Mouse (Mus musculus) mature B cell (primary cell): ENCODE data around the gene Smim24.

Experiments used
- in situ Hi-C: fragments of 300-500 bp; cut with MboI; formaldehyde crosslinking; loops from 2 replicates; pipeline ENCODE4 v1.14.3; 2019

Gene Smim24

DNA sequence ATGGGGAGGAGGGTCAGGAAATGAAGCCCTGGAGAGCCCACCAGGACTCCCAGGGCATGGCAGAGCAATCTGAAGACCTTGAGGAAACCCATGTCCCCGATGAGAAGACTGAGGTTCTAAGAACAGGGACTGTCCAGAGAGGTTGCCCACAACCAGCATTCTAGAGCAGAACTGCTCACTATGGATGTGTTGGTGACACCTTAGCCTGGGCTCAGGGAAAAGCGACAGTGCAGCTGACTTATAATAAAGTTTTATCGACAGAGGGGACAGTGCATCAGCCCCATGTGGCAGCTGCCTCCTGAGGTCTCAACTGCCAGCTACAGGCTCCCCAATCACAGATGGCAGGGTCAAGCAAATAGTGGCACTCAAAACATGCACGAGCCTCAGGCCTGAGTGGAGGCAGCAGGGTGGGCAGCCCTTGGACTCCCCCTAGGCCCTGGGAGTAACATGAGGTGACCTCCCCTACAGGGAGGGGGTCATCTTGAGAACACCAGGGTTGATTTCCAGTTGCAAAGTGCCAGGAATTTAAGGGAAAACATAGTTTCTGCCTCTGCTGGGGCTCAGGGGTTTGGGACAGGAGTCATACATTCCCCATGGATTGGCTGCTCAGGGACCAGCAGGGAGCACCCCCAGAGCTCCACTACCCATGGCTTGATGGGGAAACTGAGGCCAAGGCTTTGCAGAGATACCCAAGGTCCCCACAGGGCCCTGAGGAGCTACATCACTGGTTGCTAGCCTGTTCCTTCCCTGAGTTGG lies 28.4 kb downstream of the Smim24 start:
- in situ Hi-C loops: no loop called here

DNA sequence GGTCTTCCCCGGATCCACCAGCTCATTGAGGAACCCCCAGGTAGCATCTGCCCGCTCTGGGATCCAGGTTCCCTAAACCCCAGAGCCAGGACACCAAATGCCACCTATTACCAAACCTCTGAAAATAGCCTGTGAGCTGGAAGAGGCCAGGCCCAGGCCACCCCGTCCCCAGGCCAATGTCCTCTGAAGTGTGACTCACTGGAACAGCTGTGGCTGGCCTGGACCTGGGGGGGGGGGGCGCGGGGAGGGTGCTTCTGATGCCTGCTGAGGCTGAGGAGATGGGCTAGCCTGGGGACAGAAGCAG lies 28.9 kb downstream of the Smim24 start:
- in situ Hi-C loops: no loop called here

DNA sequence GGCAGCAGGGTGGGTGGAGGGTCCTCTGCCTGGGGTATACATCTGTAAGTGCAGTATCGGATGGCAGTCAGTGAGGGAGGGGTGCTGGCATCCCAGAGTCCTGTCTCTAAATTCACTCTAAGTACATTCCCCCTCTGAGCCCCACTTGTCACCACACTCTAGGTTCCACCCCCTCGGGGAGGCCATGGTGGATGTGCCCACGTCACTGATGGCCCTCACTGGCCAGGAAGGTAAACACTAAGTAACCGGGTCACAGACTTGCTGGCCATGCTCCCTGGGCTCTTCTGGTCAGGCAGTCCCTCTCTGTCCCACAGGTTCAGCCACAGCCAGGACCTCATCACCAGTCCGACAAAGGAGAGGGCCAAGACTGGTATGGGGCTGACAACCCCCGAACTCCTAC lies 29.3 kb downstream of the Smim24 start:
- in situ Hi-C loops: no loop called here

DNA sequence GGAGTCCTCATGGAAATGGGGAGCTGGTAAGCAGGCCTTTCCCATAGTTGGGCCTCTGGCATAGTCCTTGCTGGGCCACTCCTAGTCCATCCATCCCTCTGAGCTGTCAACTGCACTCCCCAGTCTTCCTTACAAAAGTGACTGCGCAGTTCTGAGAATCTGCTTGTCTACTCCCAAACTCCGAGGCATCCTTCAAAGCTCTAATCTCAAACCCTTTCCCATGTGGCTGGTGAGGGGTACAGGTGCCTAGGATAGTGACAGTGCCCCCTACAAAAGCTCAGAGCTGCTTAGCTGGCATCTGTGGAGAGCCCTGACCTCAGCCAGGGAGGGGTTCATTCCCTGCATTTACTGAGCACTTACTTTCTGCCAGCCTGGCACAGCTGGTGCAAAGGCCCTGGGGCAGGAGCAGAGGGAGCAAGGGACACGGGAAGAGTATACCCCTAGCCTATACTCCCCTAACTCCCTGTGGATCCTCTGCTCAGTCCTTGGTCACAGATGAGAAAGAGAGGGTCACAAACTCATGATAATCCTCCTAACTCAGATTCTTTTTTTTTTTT lies 29.9 kb downstream of the Smim24 start:
- in situ Hi-C loops: no loop called here

DNA sequence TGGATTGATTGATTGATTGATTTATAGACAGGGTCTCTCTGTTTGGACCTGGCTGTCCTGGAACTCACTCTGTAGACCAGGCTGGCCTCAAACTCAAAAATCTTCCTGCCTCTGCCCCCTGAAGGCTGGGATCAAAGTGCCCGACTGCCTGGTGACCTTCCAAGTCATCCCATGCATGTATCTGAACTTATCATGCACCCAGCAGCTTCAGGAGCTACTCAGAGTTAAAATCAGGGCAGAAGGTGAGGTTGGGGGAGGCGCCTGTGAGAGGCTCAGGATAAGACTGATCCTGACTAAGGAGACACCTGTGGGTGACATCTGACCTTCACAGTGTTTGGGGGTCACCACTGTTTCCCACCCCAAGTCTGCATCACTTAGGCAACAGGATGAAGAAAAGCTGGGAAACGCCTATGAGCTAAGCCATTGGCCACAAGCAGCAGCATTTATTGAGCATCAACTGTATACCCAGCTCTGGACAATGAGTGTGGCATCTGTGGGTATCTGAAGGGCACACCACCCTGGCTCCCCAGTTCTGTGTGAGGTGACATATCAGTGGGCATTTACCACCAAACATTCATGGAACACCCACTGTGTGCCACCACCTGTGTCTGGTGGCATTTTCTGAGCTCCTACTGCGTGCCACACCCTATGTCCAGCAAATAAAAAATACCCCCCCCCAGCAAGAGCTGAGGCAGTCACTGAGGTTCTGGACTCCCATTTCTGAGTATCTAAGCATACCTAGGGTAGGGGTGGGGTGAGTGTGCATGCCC lies 30.8 kb downstream of the Smim24 start:
- in situ Hi-C loops: no loop called here

DNA sequence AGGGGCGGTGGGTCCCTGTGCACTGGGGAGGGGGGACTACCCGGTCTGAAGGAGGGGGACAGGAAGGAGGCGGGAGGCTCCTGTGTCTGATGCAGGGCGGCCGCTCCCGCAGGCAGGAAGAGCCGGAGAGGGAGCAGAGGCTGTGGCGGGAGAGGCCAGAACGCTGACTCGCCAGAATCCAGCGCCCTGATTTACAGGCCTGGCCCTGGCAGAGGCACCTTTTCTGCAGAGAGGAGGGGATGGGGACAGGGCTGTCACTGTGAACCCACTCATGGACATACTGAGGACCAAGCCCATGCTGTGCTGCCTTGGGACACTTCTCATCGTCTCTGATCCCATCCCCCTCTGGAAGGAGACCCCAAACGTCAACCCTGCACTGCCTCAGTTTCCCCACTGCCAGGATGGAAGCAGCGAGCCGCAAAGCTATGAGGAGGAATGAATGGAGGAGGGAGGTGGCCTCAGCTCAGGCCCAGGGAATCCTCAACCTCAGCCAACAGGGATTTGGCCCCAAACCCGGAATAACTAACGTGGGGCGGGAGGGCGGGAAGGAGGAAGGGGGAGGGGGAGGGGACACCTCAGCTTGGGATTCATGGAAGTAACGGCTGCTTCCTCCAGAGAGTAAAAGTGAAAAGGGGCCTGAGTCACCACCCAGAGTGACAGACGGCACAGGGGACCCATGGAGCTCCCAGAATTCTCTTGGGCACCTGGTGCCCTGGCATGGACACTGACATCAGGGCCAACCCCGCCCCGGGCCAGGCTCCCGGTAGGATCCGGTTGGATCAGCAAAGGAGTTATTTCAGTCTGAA lies 31.6 kb downstream of the Smim24 start:
- in situ Hi-C loops: no loop called here

DNA sequence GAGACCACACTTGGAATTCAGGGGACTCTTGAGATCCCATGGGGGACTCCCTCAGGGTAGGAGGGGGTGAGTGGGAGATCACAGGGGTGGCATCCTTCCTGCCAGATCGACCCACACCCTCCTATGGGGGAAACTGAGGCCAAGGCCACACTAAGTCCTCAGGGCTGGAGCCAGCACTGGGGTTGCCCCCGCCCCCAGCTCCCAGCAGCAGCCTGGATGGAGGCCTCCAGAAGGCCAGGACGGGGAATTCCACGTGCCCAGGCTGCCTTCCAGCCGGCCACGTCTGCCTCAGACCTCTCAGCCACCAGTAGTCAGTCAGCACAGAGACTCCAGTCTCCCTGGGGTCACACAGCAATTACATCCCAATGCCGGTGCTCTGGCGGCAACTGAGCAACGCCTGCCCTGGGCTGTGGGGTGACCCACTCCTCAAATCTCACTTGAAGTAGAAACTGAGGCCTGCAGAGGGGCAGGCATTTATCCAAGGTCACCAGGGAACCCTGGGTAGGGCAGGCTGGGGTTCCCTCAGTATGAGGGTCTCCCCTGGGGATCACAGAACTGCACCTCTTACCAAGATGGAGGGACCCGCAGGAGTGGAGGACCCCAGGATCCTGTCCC lies 32.5 kb downstream of the Smim24 start:
- in situ Hi-C loops: no loop called here

DNA sequence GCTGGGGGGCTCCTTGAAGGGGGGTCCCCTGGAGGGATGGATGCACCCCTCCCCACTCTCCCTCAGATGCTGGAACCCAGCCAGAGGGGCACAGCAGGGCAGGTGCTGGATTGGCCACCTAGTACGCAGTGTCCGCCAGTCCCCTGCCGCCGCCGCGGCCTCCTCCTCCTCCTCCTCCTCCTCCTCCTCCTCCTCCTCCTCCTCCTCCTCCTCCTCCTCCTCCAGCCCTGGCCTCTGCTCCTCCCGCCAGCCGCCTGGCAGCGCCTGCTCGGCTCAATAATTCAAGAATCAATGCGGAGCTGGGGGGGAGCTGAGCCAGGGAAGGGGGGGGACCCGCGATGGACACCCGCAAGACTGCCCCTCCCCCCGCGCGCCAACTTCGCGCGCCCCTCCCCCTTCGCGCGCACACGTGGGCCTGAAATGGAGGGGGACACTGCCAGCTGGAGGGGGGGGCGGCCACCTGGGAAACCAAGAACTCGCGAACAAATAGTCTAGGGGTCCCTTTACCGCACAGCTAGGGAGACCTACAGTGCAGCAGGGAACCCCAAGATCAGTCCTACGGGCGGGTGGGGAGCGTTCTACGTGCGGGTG lies 33.3 kb downstream of the Smim24 start:
- in situ Hi-C loops: no loop called here

DNA sequence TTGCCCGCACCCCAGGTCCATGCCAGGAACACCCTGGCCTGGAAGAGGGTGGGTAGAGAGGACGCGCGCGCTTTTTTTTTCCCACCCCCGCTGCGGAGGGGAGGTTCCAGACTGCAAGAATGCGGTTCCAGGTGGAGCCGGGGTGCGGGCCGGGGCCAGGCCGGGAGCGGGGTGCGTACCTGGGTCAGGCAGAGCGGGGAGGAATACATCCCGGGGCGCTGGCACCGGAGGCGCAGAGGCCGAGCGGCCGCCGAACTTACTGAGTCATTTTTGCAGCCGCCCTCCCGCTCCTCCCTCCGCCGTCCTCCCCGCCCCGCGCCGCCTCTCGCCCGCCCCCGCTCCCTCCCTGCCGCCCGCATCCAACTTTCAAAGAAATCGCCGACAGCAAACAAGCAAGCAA lies 34.0 kb downstream of the Smim24 start:
- in situ Hi-C loops: no loop called here

DNA sequence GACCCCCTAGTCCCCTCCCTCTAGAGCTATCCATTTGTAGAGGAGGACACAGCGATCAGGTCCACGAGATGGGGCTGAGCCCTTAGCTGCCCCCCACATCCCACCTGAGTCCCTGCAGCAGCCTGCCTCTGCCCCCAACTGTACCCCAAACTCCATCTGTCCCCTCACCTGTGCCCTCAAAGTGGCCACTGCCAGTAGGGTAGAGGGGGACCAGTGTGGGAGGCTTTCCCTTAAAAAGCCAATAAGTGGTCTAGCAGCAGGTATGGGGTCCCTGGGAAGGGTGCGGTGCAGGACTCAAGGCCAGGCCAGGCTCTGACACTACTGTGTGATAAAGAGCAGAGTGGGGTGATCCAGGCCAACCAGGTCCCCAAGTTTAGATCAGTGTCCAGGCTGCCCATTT lies 34.5 kb downstream of the Smim24 start:
- in situ Hi-C loops: no loop called here

DNA sequence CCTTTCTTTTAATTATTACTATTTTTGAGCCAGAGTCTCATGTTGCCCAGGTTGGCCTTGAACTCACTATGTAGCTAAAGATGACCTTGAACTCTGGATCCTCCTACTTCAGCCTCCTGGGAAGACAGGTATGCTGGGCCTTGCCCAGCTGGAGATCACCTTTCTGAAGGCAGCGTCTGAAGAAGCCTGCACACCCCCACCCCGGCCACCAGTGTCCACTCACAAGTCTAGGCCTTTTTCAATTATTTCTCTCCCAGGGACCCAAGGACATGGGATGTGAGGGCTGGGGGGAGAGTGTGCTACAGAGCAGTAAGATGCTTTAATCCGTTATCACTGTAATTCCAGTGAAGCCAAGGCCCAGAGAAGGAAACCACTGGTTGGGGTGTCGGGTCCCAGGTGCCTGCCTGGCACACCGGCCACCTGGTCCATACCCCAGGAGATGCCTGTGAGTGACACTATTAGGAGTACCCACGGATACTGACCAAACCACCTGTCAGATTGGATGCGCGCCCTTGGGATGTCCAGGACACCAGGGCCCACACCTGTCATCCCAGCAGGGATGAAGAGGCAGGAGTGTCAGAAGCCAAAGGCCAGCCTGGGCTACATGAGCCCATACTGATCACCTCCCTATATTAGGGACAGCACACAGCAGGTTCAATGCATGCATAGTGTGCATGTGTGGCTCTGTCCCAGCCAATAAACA lies 35.1 kb downstream of the Smim24 start:
- in situ Hi-C loops: no loop called here

DNA sequence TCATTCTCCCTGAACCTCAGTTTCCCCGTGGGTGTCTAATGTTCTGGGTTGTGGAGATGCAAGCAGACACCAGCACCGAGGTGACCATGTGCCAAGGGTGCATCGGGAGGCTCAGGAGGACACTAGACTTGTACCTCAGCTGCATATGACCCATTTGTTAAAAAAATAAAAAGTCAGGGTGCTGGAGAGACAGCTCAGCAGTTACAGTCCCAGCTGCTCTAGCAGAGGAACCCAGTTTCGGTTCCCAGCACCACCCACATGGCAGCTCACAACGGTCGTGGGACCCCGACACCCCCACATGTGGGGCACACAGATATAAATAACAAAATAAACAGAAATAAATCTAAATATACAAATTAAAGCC lies 35.6 kb downstream of the Smim24 start:
- in situ Hi-C loops: no loop called here

DNA sequence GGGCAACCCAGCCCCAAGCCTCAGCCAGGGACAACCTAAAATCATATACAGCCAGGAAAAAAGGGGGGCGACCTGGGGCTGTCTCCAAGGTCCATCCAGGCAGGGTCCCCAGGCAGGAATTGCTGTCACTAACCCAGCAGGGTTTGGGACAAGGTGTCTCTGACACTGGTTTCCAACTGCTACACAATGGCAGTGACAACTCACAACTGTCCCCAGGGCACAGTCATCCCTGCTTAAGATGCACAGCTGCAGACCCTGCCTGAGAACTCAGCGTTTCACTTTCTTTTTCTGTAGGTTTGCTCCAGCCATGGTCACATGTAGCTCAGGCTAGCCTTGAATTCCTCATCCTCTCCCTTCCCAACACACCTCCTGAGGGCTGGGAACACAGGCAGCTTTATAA lies 36.2 kb downstream of the Smim24 start:
- in situ Hi-C loops: no loop called here

DNA sequence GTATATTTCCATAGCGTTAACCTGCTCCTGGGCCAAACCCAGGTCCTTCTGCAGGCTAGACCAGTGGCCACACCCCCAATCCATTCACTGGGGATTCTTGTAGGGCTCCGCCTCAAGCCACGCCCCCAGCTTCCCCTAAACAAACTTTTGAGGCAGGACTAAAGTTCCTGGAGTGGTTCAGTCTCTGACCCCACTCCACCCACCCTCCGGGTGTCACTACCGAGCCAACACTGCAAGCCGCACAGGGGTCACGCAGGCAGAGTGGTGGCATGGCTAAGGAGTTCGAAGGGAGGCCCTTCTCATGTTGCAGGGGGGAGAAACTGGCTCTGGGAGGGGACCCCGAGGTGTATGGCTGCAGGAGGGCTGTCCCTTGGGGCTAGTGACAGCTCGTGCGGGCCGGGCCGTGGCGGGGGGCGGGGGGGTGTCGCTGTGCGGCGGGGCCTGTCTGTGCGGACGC lies 36.8 kb downstream of the Smim24 start:
- in situ Hi-C loops: no loop called here

DNA sequence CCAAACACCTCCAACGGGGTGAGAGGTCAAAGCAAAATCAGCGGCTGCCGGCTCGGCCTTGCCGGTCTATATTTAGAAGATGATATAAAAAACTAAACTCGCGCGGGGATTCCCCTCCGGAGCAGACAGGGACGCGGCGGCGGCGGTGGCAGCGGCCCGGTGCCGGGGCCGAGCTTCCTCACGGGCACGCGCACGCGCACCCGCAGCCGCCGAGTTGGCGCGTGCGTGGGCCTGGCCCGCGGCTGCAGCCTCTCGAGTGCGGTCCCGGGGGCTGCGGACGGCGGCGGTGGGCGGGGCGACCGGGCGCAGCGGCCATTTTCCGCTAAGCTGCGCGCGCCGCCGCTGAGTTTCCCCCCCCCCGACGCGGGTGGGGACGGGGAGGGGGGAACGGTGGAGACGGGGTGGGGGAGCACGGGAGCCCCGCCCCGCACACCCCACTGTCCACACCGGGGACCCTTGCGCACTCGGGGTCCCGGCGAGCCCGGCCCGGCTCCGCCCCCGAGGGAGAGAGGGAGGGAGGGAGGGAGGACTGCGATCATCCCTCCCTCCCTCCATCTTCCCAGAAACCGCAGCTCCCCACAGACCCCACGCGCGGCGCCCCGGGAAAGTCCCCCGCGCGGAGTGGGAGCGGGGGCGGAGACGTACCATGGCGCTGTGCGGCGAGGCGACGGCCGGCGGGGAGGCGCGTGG lies 37.4 kb downstream of the Smim24 start:
- in situ Hi-C loops: no loop called here

DNA sequence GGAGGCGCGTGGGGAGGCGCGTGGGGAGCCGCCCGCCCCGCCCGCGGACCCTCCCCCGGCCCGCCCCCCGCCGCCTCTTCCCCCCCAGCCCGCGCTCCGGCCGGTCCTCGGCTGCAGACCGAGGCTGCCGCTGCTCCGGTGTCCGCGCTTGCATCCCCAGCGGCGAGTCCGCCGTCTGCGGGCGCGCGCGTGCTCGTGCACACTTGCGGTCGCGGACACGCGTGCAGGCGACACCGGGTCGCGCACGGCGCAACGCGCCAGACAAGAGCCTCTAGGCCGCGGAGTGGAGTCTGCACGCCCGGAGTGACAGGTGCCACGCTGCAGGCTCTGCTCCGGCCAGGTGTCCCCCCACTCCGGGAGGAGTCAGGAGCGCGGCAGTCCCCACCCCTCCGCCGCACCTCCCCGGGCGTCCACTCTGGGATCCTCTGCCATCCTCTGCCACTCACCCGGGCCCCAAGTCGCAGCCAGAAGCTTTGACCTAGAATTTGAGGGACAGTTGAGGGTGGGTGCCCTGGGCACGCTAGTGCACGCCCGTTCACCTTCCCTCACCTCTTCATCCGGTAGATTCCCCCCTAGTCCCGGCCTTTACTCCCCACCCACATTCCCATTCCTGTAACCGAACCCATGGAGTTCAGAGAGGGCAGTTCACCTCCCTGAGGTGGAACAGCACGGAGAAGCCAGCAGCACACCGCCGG lies 38.1 kb downstream of the Smim24 start:
- in situ Hi-C loops: no loop called here

DNA sequence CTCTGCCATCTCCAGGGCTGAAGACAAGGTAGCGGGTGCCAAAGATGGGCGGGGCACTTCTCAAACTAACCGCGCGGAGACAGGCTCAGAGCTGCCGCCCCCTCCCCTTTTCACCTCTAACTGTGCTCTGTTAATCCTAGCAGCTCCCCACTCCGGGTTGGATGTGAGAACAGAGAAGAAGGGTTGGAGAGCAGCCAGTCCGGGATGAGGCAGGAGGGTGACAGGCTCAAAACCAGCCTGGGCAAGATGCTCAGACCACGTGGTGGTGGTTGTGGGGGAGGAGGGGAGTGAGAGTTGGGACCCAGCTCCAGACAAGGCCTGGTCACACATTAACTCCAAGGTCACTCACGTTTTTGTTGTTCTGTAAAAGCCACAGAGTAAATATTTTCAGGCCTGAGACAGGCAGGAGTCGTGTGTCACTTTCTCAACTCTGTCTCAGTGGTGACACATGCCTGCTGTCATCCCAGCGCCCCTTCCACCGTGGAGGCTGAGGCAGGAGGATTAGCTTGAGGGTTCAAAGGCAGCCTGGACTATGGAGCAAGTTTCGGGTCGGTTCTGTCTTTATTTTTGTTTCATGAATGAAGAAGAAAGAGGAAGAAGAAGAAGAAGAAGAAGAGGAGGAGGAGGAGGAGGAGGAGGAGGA lies 38.8 kb downstream of the Smim24 start:
- in situ Hi-C loops: no loop called here

DNA sequence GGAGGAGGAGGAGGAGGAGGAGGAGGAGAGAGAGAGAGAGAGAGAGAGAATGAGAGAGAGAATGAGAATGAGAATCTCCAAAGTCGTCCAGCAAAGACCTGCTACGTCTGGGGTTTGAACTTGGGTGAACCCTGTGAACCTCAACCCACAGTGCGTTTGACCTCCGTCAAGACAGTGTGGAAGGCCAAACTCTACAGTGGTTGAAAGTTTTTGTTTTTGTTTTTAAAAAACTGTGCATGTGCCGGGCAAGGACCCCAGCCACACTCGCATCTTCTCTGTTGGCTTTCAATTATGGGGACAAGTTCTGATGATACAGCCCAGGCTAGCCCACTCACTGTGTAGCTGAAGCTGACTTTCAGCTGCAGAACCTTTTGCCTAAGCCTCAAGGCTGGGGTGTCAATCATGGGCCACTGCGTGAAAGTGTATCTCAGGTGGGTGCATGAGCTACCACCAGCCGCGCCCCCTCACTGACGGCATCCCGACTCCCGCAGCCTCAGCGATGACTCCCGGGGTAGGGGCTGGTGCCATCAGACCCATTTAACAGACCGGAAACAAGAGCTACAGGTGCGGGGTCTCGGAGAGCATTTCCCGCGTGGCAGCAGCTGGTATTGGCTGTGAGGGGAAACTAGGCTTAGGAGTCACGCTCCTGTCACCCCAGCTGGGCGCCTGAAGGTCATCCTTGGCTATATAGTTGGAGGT lies 39.5 kb downstream of the Smim24 start:
- in situ Hi-C loops: no loop called here

DNA sequence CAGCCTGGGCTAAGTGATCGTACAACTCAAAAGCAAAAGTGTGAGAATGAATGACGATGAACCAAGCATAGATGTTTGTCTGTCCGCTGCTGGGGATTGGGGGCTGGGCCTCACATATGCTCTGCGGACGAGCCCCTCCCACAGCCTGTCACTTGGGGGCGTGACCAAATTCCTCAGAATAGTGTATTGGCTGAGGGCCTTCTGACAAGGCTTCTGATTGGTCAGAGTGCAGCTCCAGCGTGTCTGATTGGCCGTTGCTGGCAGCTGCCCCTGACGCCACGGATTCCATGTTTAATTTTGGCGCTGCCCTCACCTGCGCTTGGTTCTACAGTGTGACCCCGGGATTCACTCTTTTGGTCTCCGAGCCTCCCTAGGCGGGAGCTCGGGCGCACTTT lies 40.0 kb downstream of the Smim24 start:
- in situ Hi-C loops: no loop called here
